Mouse (Mus musculus) retina, postnatal 1 day (tissue): ENCODE measurements around the gene Mettl7b.
"Not testable (repeated sequence)": the region's sequence is repeated elsewhere in the genome, so short reads cannot be mapped to it uniquely, and the experiment has no call there.

ENCODE experiments used
- DNase-seq: peaks from one replicate; pipeline ENCODE4 v3.0.0-alpha.2; 2012

Mettl7b gene

DNA sequence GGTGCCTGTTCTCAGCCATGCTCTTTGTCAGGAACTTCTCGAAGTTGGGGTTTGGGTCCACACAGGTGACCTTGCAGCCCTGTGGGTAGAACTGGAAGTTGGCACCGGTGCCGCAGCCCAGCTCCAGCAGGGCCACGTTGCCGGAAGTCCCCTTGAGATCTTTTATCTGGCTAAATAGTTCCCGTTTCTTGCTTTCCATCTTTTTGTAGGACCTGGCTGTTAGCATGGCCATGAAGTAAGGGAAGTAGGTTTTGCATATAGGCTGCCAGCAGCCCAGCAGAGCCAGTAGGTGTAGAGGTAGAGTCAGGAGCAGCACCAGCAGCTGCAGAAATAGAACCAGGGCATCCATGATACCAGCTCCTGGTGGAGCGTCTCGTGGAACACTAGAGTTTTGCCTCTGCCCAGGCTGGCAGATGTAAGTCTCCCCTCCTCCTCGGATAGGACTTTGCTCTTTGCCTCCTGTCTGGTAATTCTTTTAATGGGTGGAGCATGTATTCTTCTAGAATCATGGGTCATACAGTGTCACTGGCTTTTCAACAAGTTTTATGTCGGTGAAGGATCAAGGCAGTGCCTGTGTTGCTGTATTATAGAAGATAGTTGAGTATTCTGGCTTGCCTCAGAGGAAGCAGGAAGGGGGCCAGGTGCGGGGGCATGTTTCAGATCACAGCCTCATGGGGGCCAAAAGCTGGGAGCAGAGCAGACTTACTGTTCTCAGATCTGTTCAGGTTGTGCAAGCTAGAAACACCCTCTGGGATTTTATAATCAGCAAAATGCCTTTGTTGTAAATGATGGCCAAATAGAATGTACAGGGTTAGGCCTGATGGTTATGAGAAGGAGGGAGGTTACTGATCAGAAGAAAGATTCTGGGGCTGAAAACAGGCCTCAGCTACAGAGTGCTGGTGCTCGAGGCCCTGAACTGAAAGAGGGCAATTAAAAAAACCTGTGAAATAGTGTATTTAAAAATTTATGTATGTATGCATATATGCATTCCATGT, at the start of gene Mettl7b:
Mettl7b (minus strand) TSS at position 399 of the 995 bp plus-strand sequence.
- DNase-seq: no peak

DNA sequence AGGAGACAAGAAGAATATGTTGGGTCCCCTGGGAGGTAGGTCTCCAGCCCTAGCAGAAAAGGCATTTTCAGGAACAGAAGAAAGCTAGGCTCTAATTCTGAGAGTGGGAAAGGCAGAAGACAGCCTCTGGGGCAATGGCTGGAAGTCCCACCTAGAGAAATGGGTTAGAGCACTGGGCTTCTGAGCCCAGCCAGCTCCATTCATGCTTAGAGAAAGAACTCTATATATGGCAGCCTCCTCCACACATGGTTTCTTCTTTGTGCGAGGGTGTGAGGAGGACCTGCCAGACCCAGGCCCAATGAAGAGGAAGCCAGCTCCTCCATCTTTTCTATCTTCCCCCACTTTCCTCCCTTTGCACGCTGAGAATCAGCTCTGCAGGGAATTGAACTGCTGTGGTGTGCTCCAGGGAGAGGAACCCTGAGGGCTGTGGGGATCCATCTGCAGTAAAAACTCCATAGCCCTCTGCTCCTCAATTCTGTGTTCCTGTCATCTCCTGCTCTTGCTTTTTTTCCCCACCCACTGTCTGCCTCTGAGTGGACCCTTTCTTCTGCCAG, 49.6 kb upstream of the Mettl7b start, which contains the start of gene Olfr763:
Olfr763 (plus strand) TSS at position 504 of the 554 bp plus-strand sequence.
- no peak for DNase-seq

DNA sequence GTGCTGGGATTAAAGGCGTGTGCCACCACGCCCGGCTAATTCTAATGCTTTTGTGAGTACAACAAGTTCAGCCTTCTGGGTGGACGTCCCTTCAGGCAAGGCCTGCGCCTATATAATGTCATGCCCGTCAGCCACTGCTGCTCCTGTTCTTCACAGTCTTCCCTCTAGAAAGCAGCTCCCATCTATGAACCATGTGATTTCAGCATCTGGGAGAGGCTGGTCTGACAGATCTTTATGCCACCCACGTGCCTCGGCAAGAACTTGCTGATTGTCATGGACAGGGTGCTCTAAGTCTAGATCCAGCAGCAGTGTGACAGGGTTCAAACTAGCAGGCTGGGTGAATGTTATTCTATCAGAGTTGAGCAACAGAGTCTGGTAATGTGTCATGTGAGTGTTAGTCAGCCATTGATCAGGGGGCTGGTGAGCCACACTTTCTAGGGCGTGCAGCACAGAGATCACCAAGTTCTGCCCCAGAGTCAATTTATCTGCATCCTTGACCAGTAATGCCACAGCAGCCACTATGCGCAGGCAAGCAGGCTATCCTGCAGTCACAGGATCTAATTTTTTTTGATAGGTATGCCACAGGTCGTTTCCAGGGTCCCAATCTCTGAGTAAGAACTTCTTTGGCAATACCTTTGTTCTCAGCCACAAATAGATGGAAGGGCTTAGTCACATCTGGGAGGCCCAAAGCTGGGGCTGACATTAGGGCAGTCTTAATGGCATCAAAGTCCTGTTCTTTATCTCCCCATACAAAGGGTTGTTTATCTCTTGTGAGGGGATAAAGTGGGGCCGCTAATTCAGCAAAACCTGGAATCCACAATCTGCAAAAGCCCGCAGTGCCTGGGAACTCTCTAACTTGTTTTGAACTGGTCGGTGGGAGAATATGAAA, 43.5 kb upstream of the Mettl7b start:
- no peak for DNase-seq

DNA sequence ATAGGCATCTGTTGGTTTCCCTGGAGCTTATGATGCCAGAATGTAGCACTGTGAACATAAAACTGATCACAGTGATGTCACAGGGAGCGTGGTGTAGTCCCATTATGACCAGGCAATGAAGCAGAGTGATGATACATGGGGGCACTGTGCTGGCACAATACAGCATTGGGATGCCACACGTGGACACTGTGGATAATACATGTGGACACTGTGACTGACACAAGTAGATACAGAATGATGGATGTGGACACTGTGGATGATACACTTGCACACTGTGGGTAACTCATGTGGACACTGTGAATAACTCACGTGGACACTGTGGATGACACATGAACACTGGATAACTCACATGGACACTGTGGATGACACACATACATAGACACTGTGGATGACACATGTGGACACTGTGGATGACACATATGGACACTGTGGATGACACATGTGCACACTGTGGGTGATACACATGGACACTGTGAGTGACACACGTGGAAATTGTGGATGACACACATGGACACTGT, 35.8 kb upstream of the Mettl7b start:
- DNase-seq: no peak

DNA sequence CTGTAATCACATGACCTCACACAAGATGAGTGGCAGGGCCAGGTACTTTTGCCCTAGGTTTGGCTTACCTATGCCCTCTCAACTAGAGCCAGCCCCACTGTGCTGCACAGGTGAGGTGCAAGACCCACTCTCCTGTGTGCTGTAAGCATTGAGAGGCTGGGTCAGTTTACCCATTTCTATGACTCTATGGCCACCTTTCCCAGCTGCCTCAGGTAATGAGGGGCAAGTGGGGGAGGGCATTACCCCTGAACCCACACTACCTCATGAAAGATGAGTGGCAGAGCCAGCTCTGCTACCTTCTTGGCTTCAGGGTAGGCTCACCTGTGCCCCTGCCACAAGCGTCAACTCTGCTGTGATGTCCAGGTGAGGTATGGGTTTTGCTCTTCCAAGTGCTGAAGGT, 35.0 kb upstream of the Mettl7b start:
- DNase-seq: no peak

DNA sequence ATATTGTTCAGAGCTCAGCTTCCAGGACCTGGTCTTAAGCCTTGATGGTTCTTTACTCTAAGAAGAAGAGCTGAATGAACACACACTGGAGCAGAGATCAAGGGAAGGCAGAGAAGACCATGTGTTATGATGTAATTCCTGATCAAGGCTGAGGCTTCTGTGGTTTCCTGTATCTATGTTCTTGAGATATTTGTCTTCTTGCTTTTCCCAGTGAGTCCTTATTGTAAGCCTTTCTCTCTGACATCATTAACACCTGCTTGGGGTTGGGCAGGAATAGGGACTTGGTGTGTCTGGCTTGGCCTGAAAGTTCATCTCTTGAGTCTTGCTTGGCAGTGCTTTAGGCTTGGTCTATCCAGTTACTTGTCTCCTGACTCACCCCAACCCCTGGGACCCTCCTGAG, 30.2 kb upstream of the Mettl7b start:
- no peak for DNase-seq

DNA sequence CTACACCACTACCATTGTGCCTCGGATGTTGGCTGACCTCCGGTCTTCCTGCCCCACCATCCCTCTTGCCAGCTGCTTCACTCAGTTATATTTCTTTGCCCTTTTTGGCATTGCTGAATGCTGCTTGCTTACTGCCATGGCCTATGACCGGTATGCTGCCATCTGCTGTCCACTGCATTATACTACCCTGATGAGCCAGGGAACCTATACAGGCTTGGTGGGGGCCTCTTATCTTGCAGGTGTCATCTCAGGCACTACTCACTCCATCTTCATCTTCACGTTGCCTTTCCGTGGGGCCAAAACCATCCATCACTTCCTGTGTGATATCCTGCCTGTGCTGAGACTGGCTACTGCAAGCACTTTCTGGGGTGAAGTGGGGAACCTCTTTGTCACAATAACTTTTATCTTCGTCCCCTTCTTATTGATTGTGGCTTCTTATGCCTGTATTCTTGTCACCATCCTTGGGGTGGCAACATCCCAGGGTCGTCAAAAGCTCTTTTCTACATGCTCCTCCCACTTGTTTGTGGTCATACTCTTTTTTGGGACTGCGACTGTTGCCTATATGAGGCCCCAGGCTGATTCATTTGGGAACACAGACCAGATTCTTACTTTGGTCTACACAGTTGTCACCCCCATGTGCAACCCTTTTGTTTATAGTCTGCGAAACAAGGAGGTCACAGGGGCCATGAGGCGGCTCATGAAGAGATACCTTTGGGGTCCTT, 29.5 kb upstream of the Mettl7b start:
- DNase-seq: not testable (repeated sequence)

DNA sequence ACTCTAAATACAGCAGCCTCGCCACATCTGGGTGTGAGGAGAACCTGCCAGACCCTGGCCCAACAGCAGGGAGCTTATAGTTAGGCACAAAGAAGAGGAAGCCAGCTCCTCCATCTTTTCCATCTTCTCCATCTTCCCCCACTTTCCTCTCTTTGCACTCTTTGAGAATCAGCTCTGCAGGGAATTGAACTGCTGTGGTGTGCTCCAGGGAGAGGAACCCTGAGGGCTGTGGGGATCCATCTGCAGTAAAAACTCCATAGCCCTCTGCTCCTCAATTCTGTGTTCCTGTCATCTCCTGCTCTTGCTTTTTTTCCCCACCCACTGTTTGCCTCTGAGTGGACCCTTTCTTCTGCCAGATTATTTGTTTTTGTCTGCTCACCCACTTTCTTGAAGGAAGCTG, 28.3 kb upstream of the Mettl7b start, which contains the start of gene Olfr9:
Olfr9 (plus strand) TSS at position 301 of the 400 bp plus-strand sequence.
- DNase-seq: not testable (repeated sequence)

DNA sequence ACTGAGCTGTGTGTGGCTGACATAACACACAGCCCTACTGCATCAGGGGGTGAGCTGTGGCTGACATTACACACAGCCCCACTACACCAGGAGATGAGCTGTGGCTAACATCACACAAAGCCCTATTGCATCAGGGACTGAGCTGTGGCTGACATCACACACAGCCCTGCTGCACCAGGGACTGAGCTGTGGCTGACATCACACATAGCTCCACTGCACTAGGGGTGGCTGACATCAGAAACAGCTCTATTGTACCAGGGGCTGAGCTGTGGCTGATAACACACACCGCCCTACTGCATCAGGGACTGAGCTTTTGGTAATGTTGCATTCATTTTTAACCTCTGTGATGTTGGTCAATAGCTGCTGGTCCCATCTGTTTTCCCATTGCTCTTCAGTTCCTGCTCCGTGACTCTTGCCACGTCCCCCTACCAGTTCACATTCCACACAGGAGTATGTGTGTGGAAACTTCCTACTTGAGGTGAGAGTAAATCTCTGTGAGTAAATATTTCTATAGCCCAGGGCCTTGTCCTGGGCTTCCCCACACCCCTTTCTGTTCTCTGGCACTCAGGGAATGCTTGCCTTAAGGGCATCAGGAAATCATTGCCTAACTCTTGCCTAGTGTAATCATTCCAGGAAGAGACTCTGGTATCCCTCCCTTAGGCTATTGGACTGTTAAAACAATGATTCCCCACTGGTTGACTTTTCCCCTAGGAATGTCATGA, 20.0 kb upstream of the Mettl7b start:
- no peak for DNase-seq

DNA sequence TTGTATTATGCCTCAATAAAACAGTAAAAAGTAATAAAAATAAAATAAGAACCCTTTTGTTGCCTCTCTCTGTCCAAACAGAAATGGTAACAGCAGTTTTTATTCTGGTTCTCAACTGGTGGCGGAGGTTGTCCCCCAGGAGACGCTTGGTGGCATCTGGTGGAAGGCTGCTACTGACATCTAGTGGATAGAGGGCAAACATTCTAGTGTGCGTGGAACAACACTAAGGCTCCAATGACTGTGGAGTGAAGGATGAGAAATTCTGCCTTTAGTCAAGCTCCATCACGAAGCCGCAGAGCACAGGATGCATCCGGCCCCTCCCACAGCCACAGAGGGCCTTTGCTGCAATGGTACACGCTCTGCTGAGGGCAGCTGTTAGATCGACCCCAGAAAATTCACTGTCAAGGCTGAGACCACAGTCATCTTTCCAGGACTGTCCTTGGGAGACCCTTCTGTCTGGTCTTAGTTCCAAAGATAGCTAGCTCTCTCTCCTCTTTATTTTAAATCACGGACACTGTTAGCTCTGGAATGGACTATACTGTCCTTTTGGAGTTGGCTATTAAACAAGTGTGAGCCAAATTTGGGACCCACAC, 16.8 kb upstream of the Mettl7b start:
- DNase-seq: peak; percentile 72

DNA sequence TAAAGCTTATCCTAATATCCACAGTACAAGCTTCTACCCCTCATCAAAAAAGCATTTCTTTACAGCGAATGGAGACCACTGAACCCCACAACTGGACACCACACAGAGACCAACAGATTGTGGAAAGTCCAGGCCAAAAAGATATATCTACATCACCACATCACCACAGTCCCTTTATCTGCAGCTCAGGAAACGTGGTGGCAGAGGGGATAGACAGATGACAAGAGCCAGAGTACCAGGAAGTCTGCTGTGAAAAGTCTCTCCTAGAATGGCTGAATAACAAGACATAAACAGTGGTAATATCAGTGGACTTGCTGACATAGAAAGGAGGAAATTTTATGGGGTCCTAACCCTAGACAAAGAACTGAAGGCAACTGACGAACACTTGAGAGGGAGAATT, 15.6 kb upstream of the Mettl7b start:
- no peak for DNase-seq

DNA sequence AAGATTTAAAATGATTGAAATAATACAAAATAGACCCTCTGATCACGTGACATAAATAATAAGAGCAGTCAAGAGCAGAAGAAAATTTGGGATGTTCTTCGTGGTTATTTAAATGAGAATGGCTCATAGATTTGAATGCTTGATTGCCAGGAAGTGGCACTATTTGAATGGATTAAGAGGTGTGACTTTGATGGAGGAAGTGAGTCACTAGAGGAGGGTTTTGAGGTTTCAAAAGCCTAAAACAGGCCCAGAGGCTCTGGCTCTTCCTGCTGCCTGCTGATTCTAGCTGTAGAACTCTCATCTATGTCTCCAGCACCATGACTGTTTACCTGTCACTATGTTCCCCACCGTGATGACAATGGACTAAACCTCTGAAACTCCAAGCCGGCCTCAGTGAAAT, 12.1 kb upstream of the Mettl7b start:
- no peak for DNase-seq

DNA sequence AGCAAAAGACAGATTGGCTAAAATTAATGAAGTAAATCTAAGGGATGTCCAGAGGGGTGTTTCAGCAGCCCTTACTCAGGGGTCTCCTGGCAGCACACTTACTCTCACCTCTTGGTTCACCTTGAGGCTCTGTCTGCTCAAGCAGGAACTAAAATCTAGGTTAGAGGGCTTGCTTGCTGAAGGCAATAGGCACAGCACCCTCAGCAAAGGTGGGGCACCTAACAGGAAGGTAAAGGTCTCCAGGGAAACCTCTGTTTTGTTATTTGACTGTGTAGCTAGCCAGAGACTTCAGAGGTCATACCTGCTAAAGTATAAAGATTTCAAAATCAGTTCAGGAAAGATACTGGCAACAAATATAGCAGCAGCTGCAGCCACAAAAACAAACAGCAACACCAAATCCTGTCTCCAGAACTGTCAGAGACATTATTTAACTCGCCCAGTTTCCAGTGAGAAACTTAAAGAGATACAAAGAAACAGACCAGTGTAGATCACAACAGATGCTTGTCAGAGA, 10.0 kb upstream of the Mettl7b start:
- no peak for DNase-seq

DNA sequence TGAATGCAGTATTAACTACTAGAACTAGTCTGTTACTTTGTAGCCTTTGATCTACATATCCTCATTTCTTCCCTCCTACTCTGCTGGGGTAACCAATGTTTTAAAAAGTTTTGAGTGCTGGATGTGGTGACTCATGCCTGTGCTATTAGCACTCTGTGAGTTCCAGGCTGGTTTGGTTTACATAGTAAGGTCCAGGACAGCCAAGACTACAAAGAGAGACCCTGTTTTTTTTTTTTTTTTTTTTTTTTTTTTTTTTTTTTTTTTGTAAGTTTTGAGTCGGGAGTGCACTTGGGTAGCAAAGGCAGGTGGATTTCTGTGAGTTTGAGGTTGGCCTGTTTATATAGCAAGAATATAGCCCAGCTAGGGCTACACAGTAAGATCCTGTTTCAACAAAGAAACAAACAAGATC, 7.6 kb upstream of the Mettl7b start:
- no peak for DNase-seq

DNA sequence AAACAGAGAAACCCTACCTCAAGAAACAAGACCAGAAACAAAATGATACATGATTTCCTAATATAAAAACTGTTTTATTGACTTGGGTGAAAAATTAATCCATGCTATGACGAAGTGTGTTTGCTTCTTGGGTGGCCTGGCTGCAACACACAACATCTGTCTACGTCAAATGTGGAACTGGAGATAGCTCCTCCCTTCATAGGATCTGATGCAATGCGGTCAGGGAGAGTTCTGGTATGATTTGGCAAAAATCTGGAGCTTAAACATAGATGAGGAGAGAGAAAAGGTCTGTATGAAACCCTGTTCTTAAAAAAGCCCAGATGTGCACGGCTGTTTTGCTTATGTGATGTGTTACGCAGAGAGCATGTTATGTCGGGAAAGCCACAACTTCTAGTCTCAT, 5.1 kb upstream of the Mettl7b start:
- DNase-seq: no peak

DNA sequence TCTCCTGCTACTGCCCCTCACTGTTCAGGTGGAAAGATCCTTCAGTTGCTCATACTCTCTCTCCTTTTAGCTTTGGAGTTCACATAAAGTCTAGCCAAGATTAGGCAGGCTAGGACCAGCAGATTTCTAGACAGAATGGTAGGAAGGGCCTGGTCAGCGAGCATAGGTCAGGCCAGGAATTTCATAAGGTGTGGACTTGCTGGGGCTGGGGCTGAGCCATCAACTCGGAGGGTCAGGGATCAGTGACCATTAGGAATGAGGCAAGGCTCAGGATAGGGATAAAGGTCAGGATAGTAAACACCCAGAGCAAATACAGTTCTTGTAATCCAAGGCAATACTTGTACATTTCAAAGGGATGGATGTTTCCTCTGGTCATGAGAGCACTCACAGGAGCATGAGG, 4.2 kb upstream of the Mettl7b start:
- DNase-seq: no peak

DNA sequence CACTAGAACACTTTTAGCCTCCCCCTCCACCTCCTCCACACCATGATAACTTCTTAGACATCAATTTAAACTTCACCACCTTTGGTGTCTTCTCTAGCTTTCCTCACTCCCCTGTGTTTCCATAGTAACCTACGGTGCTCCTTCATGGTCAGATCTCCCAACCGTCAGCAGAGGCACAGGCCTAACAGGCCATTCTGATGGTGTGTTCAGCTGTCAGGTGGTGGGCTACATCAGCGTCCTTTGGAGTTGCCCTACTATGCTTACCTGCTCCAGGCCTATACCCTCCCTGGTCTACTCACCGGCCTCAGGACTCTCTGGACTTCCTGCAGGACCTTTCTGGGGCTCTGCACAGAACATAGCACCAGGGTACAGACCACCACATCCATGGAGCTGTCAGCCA, 646 bp downstream of the Mettl7b start:
- no peak for DNase-seq

DNA sequence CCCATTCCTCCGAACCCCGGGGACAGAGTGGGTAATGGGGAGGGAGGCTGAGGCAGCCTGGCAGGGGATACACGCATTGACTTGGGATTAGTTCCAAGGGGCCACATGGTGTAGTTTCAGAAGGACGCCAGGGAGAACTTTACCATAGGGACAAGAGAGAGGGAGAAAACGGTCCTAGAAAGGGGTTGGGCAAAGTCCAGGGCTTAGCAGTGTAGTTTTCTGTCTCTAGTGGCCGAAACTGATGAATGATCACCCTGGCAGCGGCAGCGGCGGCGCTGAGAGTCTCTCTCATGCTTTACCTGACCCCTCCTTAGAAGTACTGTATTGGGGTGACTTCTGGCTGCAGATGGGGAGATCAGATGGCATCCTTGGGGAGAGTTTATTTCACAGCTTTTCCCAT, 2.4 kb downstream of the Mettl7b start:
- no peak for DNase-seq

DNA sequence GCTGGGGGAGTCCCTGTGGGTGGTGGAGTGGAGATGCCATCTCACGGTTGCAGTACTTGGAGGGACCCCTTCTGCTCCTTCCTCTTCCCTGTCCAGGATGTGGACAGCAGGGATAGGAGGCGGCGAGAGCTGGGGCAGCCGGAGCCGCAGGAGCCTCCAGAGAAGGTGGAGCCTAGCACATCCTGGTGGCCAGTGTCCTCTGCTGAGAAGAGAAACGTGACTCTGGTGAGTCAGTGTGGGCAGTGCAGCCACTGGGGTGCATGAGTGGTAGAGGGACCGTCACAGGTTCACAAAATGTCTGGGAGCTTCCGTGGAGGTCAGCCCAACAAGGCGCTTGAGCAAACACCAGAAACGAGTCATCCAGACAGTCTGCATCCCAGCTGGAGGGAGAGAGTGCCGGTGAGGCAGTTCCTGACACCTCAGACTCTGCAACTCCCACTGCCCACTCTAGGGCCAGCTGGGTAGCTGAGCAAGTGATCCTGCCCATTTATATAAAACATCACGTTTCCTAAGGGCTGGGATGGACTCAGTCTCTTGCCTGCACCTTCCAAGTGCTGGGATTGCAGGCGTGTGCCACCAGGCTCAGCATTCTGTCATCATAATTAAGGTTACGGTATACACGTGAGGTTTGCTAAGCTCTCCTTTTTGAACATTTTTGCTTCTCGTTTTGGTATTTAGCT, 10.4 kb downstream of the Mettl7b start:
- no peak for DNase-seq

DNA sequence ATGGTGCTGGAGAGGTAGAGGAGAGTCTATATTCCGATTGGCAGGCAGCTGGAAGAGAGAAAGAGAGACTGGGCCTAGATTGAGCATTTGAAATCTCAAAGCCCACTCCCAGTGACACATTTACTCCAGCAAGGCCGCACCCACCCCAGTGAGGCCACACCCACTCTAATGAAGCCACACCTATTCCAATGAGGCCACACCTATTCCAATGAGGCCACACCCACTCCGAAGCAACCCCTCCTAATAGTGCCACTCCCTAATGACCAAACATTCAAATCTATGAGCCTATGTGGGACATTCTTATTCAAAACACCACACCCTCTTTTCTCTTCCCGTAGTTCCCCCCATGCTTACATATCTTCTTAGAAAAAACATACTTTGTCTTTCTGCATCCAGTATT, 13.3 kb downstream of the Mettl7b start:
- DNase-seq: no peak
